Mouse (Mus musculus) hindbrain, embryonic 13.5 days (tissue): ENCODE results near the gene Gfod1. TPM values are rescaled to one million over a fixed set of nuclear protein-coding genes. Genes with fewer than 3 reads are reported as not detected.

Experiments
- ATAC-seq: fragments of 200-750 bp; cut with Nextera tagmentation; 2 replicates; pipeline ENCODE4 v1.8.0; 2017; ENCODE audit warnings: moderate TSS enrichment; ENCODE audit not compliant: low FRiP score
- H3K27ac ChIP-seq: fragments of 300-500 bp; sonication (generic); 2 replicates; pipeline ENCODE4 v1.5.1; 2015; ENCODE audit warnings: inconsistent platforms, mild to moderate bottlenecking, moderate library complexity
- H3K27me3 ChIP-seq: fragments of 300-500 bp; sonication (generic); 2 replicates; pipeline ENCODE4 v1.6.1; 2015; ENCODE audit warnings: mild to moderate bottlenecking, inconsistent platforms
- H3K36me3 ChIP-seq: fragments of 300-500 bp; sonication (generic); 2 replicates; pipeline ENCODE4 v1.6.1; 2015; ENCODE audit warnings: mild to moderate bottlenecking, inconsistent platforms
- H3K4me1 ChIP-seq: fragments of 300-500 bp; sonication (generic); replicated peaks from 2 replicates; pipeline ENCODE4 v1.6.1; 2015; ENCODE audit warnings: inconsistent platforms
- H3K4me2 ChIP-seq: fragments of 300-500 bp; sonication (generic); 2 replicates; pipeline ENCODE4 v1.6.1; 2015; ENCODE audit warnings: inconsistent platforms, mild to moderate bottlenecking, moderate library complexity
- H3K4me3 ChIP-seq: fragments of 300-500 bp; sonication (generic); 2 replicates; pipeline ENCODE4 v1.5.1; 2015; ENCODE audit warnings: mild to moderate bottlenecking, inconsistent platforms
- H3K9ac ChIP-seq: fragments of 300-500 bp; sonication (generic); 2 replicates; pipeline ENCODE4 v1.6.1; 2015; ENCODE audit warnings: mild to moderate bottlenecking, inconsistent platforms
- H3K9me3 ChIP-seq: fragments of 300-500 bp; sonication (generic); 2 replicates; pipeline ENCODE4 v1.6.1; 2016; ENCODE audit warnings: inconsistent platforms
- WGBS: fragments of 180-500 bp; shearing (Covaris S2); methylation state at CpG from one replicate; pipeline ENCODE4 v1.1.7; 2015; 5-methylcytosine and 5-hydroxymethylcytosine counted together
- polyA plus RNA-seq: library from polyadenylated mRNA; unstranded; fragments of >200 nt; fragmentation: Nextera tagmentation; extraction: Ambion mirVana; gene quantifications from 2 replicates; pipeline ENCODE4 v1.2.1, GENCODE M21; 2015

Gfod1 gene
- polyA plus RNA-seq, 1 experiment from 2014 or later, result 2.2 TPM

GRCm38 (mm10) chr13:43271481-43271880 lies 32.5 kb downstream of the Gfod1 start:
- Histone ChIP-seq H3K9ac (no peak overlapping the region), H3K4me1 (peaks cover 22% of the 10 kb centered on the region), H3K9me3 (no peaks in the 10 kb centered on the region), H3K4me3 (no peak overlapping the region), H3K27ac (no peak overlapping the region), H3K4me2 (no peak overlapping the region), H3K36me3 (no peaks in the 10 kb centered on the region), H3K27me3 (no peaks in the 10 kb centered on the region)
- 82% methylated on average over 9 of the region's 9 CpGs for WGBS
- ATAC-seq, result no peak

- ATAC-seq, result no peak
- WGBS, result 72% methylated on average over 10 of the region's 10 CpGs
- Histone ChIP-seq H3K9me3 (no peaks in the 10 kb centered on the region), H3K4me1 (peaks cover 27% of the 10 kb centered on the region), H3K27ac (no peak overlapping the region; the same call in 1 of the 2 replicates), H3K36me3 (no peaks in the 10 kb centered on the region), H3K9ac (no peak overlapping the region), H3K4me3 (no peak overlapping the region), H3K27me3 (no peaks in the 10 kb centered on the region), H3K4me2 (no peak overlapping the region)
Measured at GRCm38 (mm10) chr13:43270220-43270597, 33.8 kb downstream of the Gfod1 start.

GRCm38 (mm10) chr13:43269460-43270219 lies 34.3 kb downstream of the Gfod1 start:
- ATAC-seq, result no peak; the same call in 1 of the 2 replicates
- H3K27ac ChIP-seq, result no peak overlapping the region; the same call in 1 of the 2 replicates
- H3K9ac ChIP-seq, result no peak overlapping the region
- H3K36me3 ChIP-seq, result no peaks in the 10 kb centered on the region
- no peaks in the 10 kb centered on the region for H3K27me3 ChIP-seq
- H3K4me1 ChIP-seq, result peaks cover 32% of the 10 kb centered on the region
- 21% methylated on average over 4 of the region's 4 CpGs for WGBS
- H3K4me3 ChIP-seq, result no peak overlapping the region
- H3K4me2 ChIP-seq, result no peak overlapping the region
- H3K9me3 ChIP-seq, result no peaks in the 10 kb centered on the region

GRCm38 (mm10) chr13:43268539-43269327 lies 35.2 kb downstream of the Gfod1 start:
- Histone ChIP-seq H3K4me3 (no peak overlapping the region), H3K36me3 (no peaks in the 10 kb centered on the region), H3K9me3 (no peaks in the 10 kb centered on the region), H3K27me3 (no peaks in the 10 kb centered on the region), H3K4me1 (peaks cover 34% of the 10 kb centered on the region), H3K9ac (no peak overlapping the region), H3K4me2 (no peak overlapping the region), H3K27ac (no peak overlapping the region)
- WGBS, result 64% methylated on average over 12 of the region's 12 CpGs
- ATAC-seq, result no peak

GRCm38 (mm10) chr13:43267902-43268301 lies 36.1 kb downstream of the Gfod1 start:
- Histone ChIP-seq H3K36me3 (no peaks in the 10 kb centered on the region), H3K4me2 (no peak overlapping the region), H3K4me1 (peaks cover 34% of the 10 kb centered on the region), H3K9ac (no peak overlapping the region), H3K4me3 (no peak overlapping the region), H3K9me3 (no peaks in the 10 kb centered on the region), H3K27ac (no peak overlapping the region), H3K27me3 (no peaks in the 10 kb centered on the region)
- WGBS, result 96% methylated on average over 2 of the region's 2 CpGs
- ATAC-seq, result no peak

- Histone ChIP-seq H3K4me3 (no peak overlapping the region), H3K27ac (no peak overlapping the region), H3K4me1 (peaks cover 31% of the 10 kb centered on the region), H3K36me3 (no peaks in the 10 kb centered on the region), H3K4me2 (no peak overlapping the region), H3K27me3 (no peaks in the 10 kb centered on the region), H3K9me3 (no peaks in the 10 kb centered on the region), H3K9ac (no peak overlapping the region)
- WGBS, result 88% methylated on average over 3 of the region's 3 CpGs
- no peak for ATAC-seq
Measured at GRCm38 (mm10) chr13:43267216-43267615, 36.8 kb downstream of the Gfod1 start.

- Histone ChIP-seq H3K27ac (no peak overlapping the region; the same call in 1 of the 2 replicates), H3K9me3 (no peaks in the 10 kb centered on the region), H3K4me3 (no peak overlapping the region), H3K4me2 (no peak overlapping the region), H3K36me3 (no peaks in the 10 kb centered on the region), H3K27me3 (no peaks in the 10 kb centered on the region), H3K4me1 (peaks cover 28% of the 10 kb centered on the region), H3K9ac (no peak overlapping the region)
- ATAC-seq, result no peak
- 94% methylated on average over 10 of the region's 10 CpGs for WGBS
Measured at GRCm38 (mm10) chr13:43266333-43266732, 37.6 kb downstream of the Gfod1 start.

GRCm38 (mm10) chr13:43265116-43265515 lies 38.9 kb downstream of the Gfod1 start:
- Histone ChIP-seq H3K27me3 (no peaks in the 10 kb centered on the region), H3K9me3 (no peaks in the 10 kb centered on the region), H3K4me2 (no peak overlapping the region), H3K27ac (no peak overlapping the region), H3K4me3 (no peak overlapping the region), H3K9ac (no peak overlapping the region), H3K4me1 (peaks cover 26% of the 10 kb centered on the region), H3K36me3 (no peaks in the 10 kb centered on the region)
- 26% methylated on average over 4 of the region's 4 CpGs for WGBS
- ATAC-seq, result no peak

GRCm38 (mm10) chr13:43263646-43264045 lies 40.3 kb downstream of the Gfod1 start:
- Histone ChIP-seq H3K4me1 (peaks cover 13% of the 10 kb centered on the region; the same call in 1 of the 2 replicates), H3K4me3 (no peak overlapping the region), H3K4me2 (no peak overlapping the region), H3K36me3 (no peaks in the 10 kb centered on the region), H3K9ac (no peak overlapping the region), H3K9me3 (no peaks in the 10 kb centered on the region), H3K27me3 (no peaks in the 10 kb centered on the region), H3K27ac (no peak overlapping the region)
- no peak for ATAC-seq
- 89% methylated on average over 5 of the region's 5 CpGs for WGBS

GRCm38 (mm10) chr13:43262114-43262739 lies 41.7 kb downstream of the Gfod1 start:
- H3K36me3 ChIP-seq, result no peaks in the 10 kb centered on the region
- H3K4me3 ChIP-seq, result no peak overlapping the region
- H3K27me3 ChIP-seq, result no peaks in the 10 kb centered on the region
- no peak overlapping the region for H3K4me2 ChIP-seq
- peaks cover 12% of the 10 kb centered on the region; the same call in 1 of the 2 replicates for H3K4me1 ChIP-seq
- 92% methylated on average over 11 of the region's 11 CpGs for WGBS
- no peak overlapping the region for H3K9ac ChIP-seq
- H3K27ac ChIP-seq, result no peak overlapping the region
- H3K9me3 ChIP-seq, result no peaks in the 10 kb centered on the region
- ATAC-seq, result no peak

GRCm38 (mm10) chr13:43261287-43261686 lies 42.7 kb downstream of the Gfod1 start:
- peaks cover 12% of the 10 kb centered on the region; the same call in 1 of the 2 replicates for H3K4me1 ChIP-seq
- H3K27ac ChIP-seq, result no peak overlapping the region
- no peaks in the 10 kb centered on the region for H3K27me3 ChIP-seq
- no peak overlapping the region for H3K4me3 ChIP-seq
- no peaks in the 10 kb centered on the region for H3K9me3 ChIP-seq
- no peak overlapping the region for H3K9ac ChIP-seq
- H3K36me3 ChIP-seq, result no peaks in the 10 kb centered on the region
- WGBS, result 79% methylated on average over 3 of the region's 3 CpGs
- no peak overlapping the region for H3K4me2 ChIP-seq
- no peak for ATAC-seq

GRCm38 (mm10) chr13:43260731-43261130 lies 43.2 kb downstream of the Gfod1 start:
- H3K4me1 ChIP-seq, result peaks cover 12% of the 10 kb centered on the region; the same call in 1 of the 2 replicates
- 87% methylated on average over 6 of the region's 6 CpGs for WGBS
- no peaks in the 10 kb centered on the region for H3K36me3 ChIP-seq
- no peaks in the 10 kb centered on the region for H3K9me3 ChIP-seq
- no peak overlapping the region for H3K4me3 ChIP-seq
- no peak for ATAC-seq
- no peaks in the 10 kb centered on the region for H3K27me3 ChIP-seq
- H3K9ac ChIP-seq, result no peak overlapping the region
- H3K27ac ChIP-seq, result no peak overlapping the region
- no peak overlapping the region for H3K4me2 ChIP-seq
